Mouse (Mus musculus): ENCODE results near the gene Nlrp6.
A peak's percentile ranks its signal among the peaks of the same experiment; 100 is the strongest.

The Nlrp6 gene

GRCm38 (mm10) chr7:140908634-140909107, 12.0 kb upstream of the Nlrp6 start:
- peak; percentile 36; the same call in 1 of the 2 replicates for ATAC-seq (ENCODE audit: insufficient number of reproducible peaks, low FRiP score, low TSS enrichment)

- no peak for ATAC-seq (ENCODE audit: insufficient number of reproducible peaks, low FRiP score, low TSS enrichment)
Observed at GRCm38 (mm10) chr7:140912293-140912692, 8.4 kb upstream of the Nlrp6 start.

DNA sequence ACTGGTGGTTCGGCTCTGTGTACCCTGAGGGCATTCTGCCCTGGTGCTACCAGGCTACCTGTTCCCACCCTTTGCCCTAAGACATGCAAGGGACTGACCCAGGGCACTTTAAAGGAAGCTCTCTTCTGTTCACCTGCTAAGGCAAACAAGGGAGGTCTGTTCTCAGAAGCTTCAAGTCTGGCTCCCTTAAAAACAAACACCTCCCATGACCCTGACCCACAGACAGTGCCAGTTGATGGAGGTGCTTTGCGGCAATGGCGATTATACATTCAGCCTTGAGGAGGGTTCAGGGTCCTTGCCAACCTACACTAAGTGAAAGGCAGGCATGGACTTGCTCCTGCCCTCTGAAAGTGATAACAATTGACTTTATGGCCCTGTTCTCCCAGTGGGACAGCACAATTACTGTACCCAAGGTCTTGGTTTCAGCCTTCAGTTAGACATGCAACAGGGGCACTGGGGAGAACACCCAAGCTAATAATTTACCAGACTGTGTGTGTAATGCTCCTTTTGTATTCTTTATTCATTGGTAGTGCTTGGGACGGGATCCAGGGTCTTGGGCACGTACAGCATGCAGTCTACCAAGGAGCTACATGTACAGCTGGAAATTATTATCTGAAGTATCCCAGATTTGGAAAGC, 7.7 kb upstream of the Nlrp6 start:
- no peak for ATAC-seq (ENCODE audit: insufficient number of reproducible peaks, low FRiP score, low TSS enrichment)

- no peak for ATAC-seq (ENCODE audit: insufficient number of reproducible peaks, low FRiP score, low TSS enrichment)
Observed at GRCm38 (mm10) chr7:140914031-140914690, 6.5 kb upstream of the Nlrp6 start.

DNA sequence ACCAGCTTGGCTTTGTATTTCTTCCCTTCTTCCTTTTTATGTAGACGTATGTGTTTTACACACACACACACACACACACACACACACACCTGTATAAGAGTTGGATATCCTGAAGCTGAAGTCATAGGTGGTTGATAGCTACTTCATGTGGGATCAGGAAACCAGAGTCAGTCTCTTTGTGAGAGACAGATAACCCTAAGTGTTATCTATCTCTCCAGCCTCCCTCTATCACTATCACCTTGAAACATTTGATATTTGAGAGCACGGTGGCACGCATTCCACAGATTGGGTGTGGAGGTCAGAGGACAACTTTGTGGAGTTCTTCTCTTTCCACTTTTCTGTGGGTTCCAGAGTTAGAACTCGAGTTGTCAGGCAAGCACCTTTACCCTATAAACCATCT, 791 bp upstream of the Nlrp6 start:
- no peak for ATAC-seq (ENCODE audit: insufficient number of reproducible peaks, low FRiP score, low TSS enrichment)

GRCm38 (mm10) chr7:140921225-140921975, 698 bp downstream of the Nlrp6 start:
- no peak for ATAC-seq (ENCODE audit: insufficient number of reproducible peaks, low FRiP score, low TSS enrichment)

DNA sequence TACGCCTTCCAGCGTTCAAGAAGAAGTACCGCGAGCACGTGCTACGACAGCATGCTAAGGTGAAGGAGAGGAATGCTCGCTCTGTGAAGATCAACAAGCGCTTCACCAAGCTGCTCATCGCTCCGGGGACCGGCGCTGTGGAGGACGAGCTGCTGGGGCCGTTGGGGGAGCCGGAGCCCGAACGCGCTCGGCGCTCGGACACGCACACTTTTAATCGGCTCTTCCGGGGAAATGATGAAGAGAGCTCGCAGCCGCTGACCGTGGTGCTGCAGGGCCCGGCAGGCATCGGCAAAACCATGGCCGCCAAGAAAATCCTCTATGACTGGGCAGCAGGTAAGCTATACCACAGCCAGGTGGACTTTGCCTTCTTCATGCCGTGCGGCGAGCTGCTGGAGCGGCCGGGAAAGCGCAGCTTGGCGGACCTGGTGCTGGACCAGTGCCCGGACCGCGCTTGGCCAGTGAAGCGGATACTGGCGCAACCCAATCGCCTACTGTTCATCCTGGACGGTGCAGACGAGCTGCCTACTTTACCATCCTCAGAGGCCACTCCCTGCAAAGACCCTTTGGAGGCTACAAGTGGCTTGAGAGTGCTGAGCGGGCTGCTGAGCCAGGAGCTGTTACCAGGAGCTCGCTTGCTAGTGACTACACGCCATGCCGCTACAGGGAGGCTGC, 1.8 kb downstream of the Nlrp6 start:
- ATAC-seq (ENCODE audit: insufficient number of reproducible peaks, low FRiP score, low TSS enrichment) = peak; percentile 68; the same call in 1 of the 2 replicates

GRCm38 (mm10) chr7:140923070-140923775, 2.5 kb downstream of the Nlrp6 start:
- no peak for ATAC-seq (ENCODE audit: insufficient number of reproducible peaks, low FRiP score, low TSS enrichment)

DNA sequence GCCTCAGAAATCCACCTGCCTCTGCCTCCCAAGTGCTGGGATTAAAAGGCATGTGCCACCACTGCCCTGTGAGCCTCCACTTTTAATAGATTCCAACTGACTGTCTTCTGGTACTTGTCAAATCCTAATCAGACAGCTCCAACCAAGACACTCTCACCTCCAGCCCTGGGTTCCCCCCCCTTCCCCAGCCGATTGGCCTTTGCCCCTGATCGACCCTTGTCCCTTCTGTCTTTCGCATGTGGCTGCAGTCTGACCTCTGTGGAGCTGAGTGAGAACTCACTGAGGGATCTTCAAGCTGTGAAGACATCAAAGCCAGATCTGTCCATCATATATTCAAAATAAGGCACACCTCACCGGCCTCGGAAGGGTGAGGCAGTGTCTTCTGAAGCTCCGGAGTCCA, 6.5 kb downstream of the Nlrp6 start:
- ATAC-seq (ENCODE audit: insufficient number of reproducible peaks, low FRiP score, low TSS enrichment) = no peak

DNA sequence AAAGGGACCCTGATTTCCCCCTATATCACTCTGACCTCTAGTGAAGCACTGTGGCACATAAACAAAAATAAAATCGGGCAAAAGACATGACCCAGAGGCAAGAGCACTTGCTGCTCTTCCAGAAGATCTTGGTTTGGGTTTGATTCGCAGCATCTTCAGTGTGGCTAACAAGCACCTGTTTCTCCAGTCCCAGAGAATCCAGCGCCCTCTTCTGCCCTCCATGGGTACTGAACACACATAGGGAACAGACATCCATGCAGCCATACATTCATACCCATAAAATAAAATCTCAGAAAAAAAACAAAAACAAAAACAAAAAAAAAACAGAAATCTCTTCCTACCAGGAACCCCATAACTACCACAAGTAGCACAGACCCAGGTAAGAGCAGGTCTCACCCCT, 17.7 kb downstream of the Nlrp6 start:
- no peak for ATAC-seq (ENCODE audit: insufficient number of reproducible peaks, low FRiP score, low TSS enrichment)

- no peak for ATAC-seq (ENCODE audit: insufficient number of reproducible peaks, low FRiP score, low TSS enrichment)
Observed at GRCm38 (mm10) chr7:140938896-140939295, 18.2 kb downstream of the Nlrp6 start.

GRCm38 (mm10) chr7:140939669-140940171, 19.0 kb downstream of the Nlrp6 start:
- ATAC-seq (ENCODE audit: insufficient number of reproducible peaks, low FRiP score, low TSS enrichment) = no peak

GRCm38 (mm10) chr7:140941222-140942051, 20.7 kb downstream of the Nlrp6 start, which contains the start of gene Pgghg:
Gene Pgghg (plus strand): TSS chr7:140941391.
- peak; percentile 58; the same call in 1 of the 2 replicates for ATAC-seq (ENCODE audit: insufficient number of reproducible peaks, low FRiP score, low TSS enrichment)

DNA sequence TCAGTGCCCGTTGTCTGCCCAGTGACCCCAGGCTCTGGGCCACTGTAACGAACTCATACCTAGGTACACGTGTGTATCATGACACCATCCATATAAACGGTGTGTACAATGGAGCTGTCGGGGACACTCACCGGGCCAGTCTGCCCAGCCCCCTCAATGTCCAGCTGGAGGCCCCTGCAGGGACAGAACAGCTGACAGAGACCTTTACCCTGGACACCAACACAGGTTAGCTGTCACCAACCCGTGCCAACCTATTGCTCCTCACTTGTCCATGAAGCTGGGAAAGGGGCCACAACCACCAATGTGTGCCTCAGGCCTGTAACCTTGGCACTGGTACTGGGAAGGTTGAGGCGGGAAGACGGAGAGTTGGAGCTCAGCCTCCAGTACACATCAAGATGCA, 21.6 kb downstream of the Nlrp6 start:
- no peak for ATAC-seq (ENCODE audit: insufficient number of reproducible peaks, low FRiP score, low TSS enrichment)

GRCm38 (mm10) chr7:140942811-140943210, 22.1 kb downstream of the Nlrp6 start:
- no peak for ATAC-seq (ENCODE audit: insufficient number of reproducible peaks, low FRiP score, low TSS enrichment)

- ATAC-seq (ENCODE audit: insufficient number of reproducible peaks, low FRiP score, low TSS enrichment) = no peak
Observed at GRCm38 (mm10) chr7:140943356-140943755, 22.7 kb downstream of the Nlrp6 start.

- ATAC-seq (ENCODE audit: insufficient number of reproducible peaks, low FRiP score, low TSS enrichment) = no peak
Observed at GRCm38 (mm10) chr7:140944236-140944635, 23.5 kb downstream of the Nlrp6 start.

GRCm38 (mm10) chr7:140945247-140945646, 24.5 kb downstream of the Nlrp6 start:
- no peak for ATAC-seq (ENCODE audit: insufficient number of reproducible peaks, low FRiP score, low TSS enrichment)

- no peak for ATAC-seq (ENCODE audit: insufficient number of reproducible peaks, low FRiP score, low TSS enrichment)
Observed at GRCm38 (mm10) chr7:140946311-140946710, 25.6 kb downstream of the Nlrp6 start.
